In genomic region chr15:91548586-91549268, GRCm38 (mm10) we compare ENCODE assay signal across 29 mouse cellular contexts. TPM values are rescaled to one million over a fixed set of nuclear protein-coding genes. Genes with fewer than 3 reads are reported as not detected.
DNase-seq lines count a peak whose midpoint lies in the region; ATAC-seq and TF ChIP-seq lines count a peak whose summit lies in the region.
"Had no signal": no experiment of that assay in that cellular context is flagged by ENCODE, and none has a peak within 500 bp of the region (broad histone marks: within the 10 kb centered on the region; RNA-seq: fewer than 3 reads in every experiment).

No protein-coding gene starts in this region.

- H3K27ac ChIP-seq in midbrain, embryonic 14.5 days (replicated peaks; ENCODE audit: low read depth, low read length): no peak overlapping the region
- no peak overlapping the region for H3K27ac ChIP-seq in midbrain, embryonic 13.5 days
- no peak overlapping the region for H3K27ac ChIP-seq in embryonic facial prominence, embryonic 14.5 days (replicated peaks; ENCODE audit: low read depth, low read length)
- H3K27ac ChIP-seq in intestine, postnatal 0 days (ENCODE audit: low read depth, low read length): no peak overlapping the region
- H3K27ac ChIP-seq: embryonic facial prominence, embryonic 12.5 days; forebrain, embryonic 10.5 days; forebrain, embryonic 15.5 days; heart, adult 2 months; hindbrain, embryonic 10.5 days; hindbrain, embryonic 15.5 days; liver, embryonic 14.5 days; midbrain, embryonic 10.5 days; neural tube, embryonic 12.5 days had no signal

- 73% methylated on average over 12 of the region's 12 CpGs for WGBS in midbrain, embryonic 14.5 days
- 74% methylated on average over 12 of the region's 12 CpGs for WGBS in midbrain, embryonic 13.5 days
- 52% methylated on average over 12 of the region's 12 CpGs for WGBS in embryonic facial prominence, embryonic 14.5 days
- WGBS in intestine, postnatal 0 days: 46% methylated on average over 12 of the region's 12 CpGs

- no peak for DNase-seq in frontal cortex, postnatal 10 days (ENCODE audit: low spot score in 2 of 2)
- peak; percentile 25 for DNase-seq in midbrain, embryonic 14.5 days
- DNase-seq in embryonic facial prominence, embryonic 14.5 days (ENCODE audit: low spot score): peak; percentile 33
- no peak for DNase-seq in adrenal gland, postnatal 25 days
- DNase-seq in gastrocnemius, postnatal 25 days: no peak
- DNase-seq: cerebellum, adult 18-20 months; cerebellum, postnatal 25 days; gastrocnemius, postnatal 36 days; heart, adult 2 months; kidney, adult 9 months; kidney, postnatal 10 days; layer of hippocampus, postnatal 36 days; left cerebral cortex, postnatal 4 days; lung, embryonic 14.5 days had no signal

- H3K27me3 ChIP-seq in midbrain, embryonic 14.5 days (ENCODE audit: control insufficient read depth, insufficient read depth, low read length): no peaks in the 10 kb centered on the region
- H3K27me3 ChIP-seq in midbrain, embryonic 13.5 days: no peaks in the 10 kb centered on the region
- H3K27me3 ChIP-seq in embryonic facial prominence, embryonic 14.5 days (replicated peaks; ENCODE audit: control insufficient read depth, insufficient read depth, low read length): no peaks in the 10 kb centered on the region
- no peaks in the 10 kb centered on the region for H3K27me3 ChIP-seq in intestine, postnatal 0 days (replicated peaks; ENCODE audit: control insufficient read depth, insufficient read depth, low read length)
- H3K27me3 ChIP-seq: embryonic facial prominence, embryonic 12.5 days; forebrain, embryonic 15.5 days; heart, embryonic 12.5 days; hindbrain, embryonic 15.5 days; neural tube, embryonic 12.5 days had no signal

- H3K4me2 ChIP-seq in midbrain, embryonic 14.5 days (ENCODE audit: low read length): no peak overlapping the region
- H3K4me2 ChIP-seq in midbrain, embryonic 13.5 days (replicated peaks): no peak overlapping the region
- H3K4me2 ChIP-seq in embryonic facial prominence, embryonic 14.5 days (ENCODE audit: low read depth, low read length): no peak overlapping the region
- peak overlapping the region; percentile 30 for H3K4me2 ChIP-seq in intestine, postnatal 0 days (replicated peaks; ENCODE audit: low read depth)
- H3K4me2 ChIP-seq: embryonic facial prominence, embryonic 12.5 days; forebrain, embryonic 15.5 days; heart, embryonic 12.5 days; hindbrain, embryonic 15.5 days; lung, embryonic 14.5 days; neural tube, embryonic 12.5 days had no signal

- no peak for TF ChIP-seq CTCF in intestine, postnatal 0 days (IDR thresholded peaks at IDR 0.05; ENCODE audit: low read depth)

- no peaks in the 10 kb centered on the region for H3K36me3 ChIP-seq in midbrain, embryonic 14.5 days (ENCODE audit: control insufficient read depth, insufficient read depth, low read length)
- no peaks in the 10 kb centered on the region for H3K36me3 ChIP-seq in midbrain, embryonic 13.5 days
- no peaks in the 10 kb centered on the region for H3K36me3 ChIP-seq in embryonic facial prominence, embryonic 14.5 days (ENCODE audit: control insufficient read depth, insufficient read depth, low read length)
- H3K36me3 ChIP-seq in intestine, postnatal 0 days (ENCODE audit: control insufficient read depth, insufficient read depth): no peaks in the 10 kb centered on the region
- H3K36me3 ChIP-seq: embryonic facial prominence, embryonic 12.5 days; forebrain, embryonic 10.5 days; forebrain, embryonic 15.5 days; heart, embryonic 12.5 days; hindbrain, embryonic 10.5 days; hindbrain, embryonic 15.5 days; midbrain, embryonic 10.5 days; neural tube, embryonic 12.5 days had no signal

- H3K9ac ChIP-seq in midbrain, embryonic 14.5 days (replicated peaks; ENCODE audit: low read length): no peak overlapping the region
- no peak overlapping the region for H3K9ac ChIP-seq in midbrain, embryonic 13.5 days (replicated peaks)
- no peak overlapping the region for H3K9ac ChIP-seq in embryonic facial prominence, embryonic 14.5 days (ENCODE audit: low read depth, low read length)
- no peak overlapping the region for H3K9ac ChIP-seq in intestine, postnatal 0 days (ENCODE audit: low read depth, low read length)
- H3K9ac ChIP-seq: embryonic facial prominence, embryonic 12.5 days; forebrain, embryonic 15.5 days; heart, embryonic 12.5 days; hindbrain, embryonic 15.5 days; liver, embryonic 14.5 days; lung, embryonic 14.5 days; neural tube, embryonic 12.5 days had no signal

- no peaks in the 10 kb centered on the region for H3K9me3 ChIP-seq in midbrain, embryonic 14.5 days (ENCODE audit: control insufficient read depth, low read length)
- no peaks in the 10 kb centered on the region for H3K9me3 ChIP-seq in midbrain, embryonic 13.5 days
- H3K9me3 ChIP-seq in embryonic facial prominence, embryonic 14.5 days (ENCODE audit: control insufficient read depth, low read length): no peaks in the 10 kb centered on the region
- no peaks in the 10 kb centered on the region for H3K9me3 ChIP-seq in intestine, postnatal 0 days (ENCODE audit: control insufficient read depth)
- H3K9me3 ChIP-seq: embryonic facial prominence, embryonic 12.5 days; forebrain, embryonic 15.5 days; hindbrain, embryonic 10.5 days; hindbrain, embryonic 15.5 days; midbrain, embryonic 10.5 days; neural tube, embryonic 12.5 days had no signal

- H3K4me1 ChIP-seq in midbrain, embryonic 14.5 days (ENCODE audit: control insufficient read depth, insufficient read depth, low read length): no peaks in the 10 kb centered on the region
- H3K4me1 ChIP-seq in midbrain, embryonic 13.5 days (replicated peaks): no peaks in the 10 kb centered on the region
- no peaks in the 10 kb centered on the region for H3K4me1 ChIP-seq in embryonic facial prominence, embryonic 14.5 days (ENCODE audit: control insufficient read depth, insufficient read depth, low read length)
- no peaks in the 10 kb centered on the region for H3K4me1 ChIP-seq in intestine, postnatal 0 days (replicated peaks; ENCODE audit: control insufficient read depth, insufficient read depth, low read length)
- H3K4me1 ChIP-seq: forebrain, embryonic 10.5 days; forebrain, embryonic 15.5 days; heart, embryonic 12.5 days; hindbrain, embryonic 15.5 days; midbrain, embryonic 10.5 days; neural tube, embryonic 12.5 days had no signal

- 0 out of 2 replicates have a peak, but pooled peaks have one; percentile 51 for ATAC-seq in frontal cortex, adult (ENCODE audit: low TSS enrichment)
- no peak for ATAC-seq in midbrain, embryonic 14.5 days (ENCODE audit: low FRiP score, low TSS enrichment)
- no peak for ATAC-seq in midbrain, embryonic 13.5 days
- no peak for ATAC-seq in embryonic facial prominence, embryonic 14.5 days (ENCODE audit: low read depth)
- peak; percentile 45; the same call in 1 of the 2 replicates for ATAC-seq in intestine, postnatal 0 days
- ATAC-seq: forebrain, embryonic 15.5 days; inflammation-experienced regulatory T-cells, adult 6 months had no signal

- H3K4me3 ChIP-seq in midbrain, embryonic 14.5 days (replicated peaks; ENCODE audit: low read depth, low read length): no peak overlapping the region
- no peak overlapping the region for H3K4me3 ChIP-seq in midbrain, embryonic 13.5 days (replicated peaks)
- H3K4me3 ChIP-seq in embryonic facial prominence, embryonic 14.5 days (ENCODE audit: low read depth, low read length): no peak overlapping the region
- no peak overlapping the region for H3K4me3 ChIP-seq in intestine, postnatal 0 days (ENCODE audit: low read depth, low read length)
- H3K4me3 ChIP-seq: embryonic facial prominence, embryonic 12.5 days; forebrain, embryonic 10.5 days; forebrain, embryonic 15.5 days; heart, adult 2 months; heart, embryonic 12.5 days; hindbrain, embryonic 10.5 days; hindbrain, embryonic 15.5 days; midbrain, embryonic 10.5 days; myocyte; neural tube, embryonic 12.5 days had no signal

RNA-seq across cellular contexts. Expression of gene Slc2a13, which starts 24.3 kb away (rescaled TPM):
- polyA plus RNA-seq in midbrain, embryonic 14.5 days (2014; fragmentation: Nextera tagmentation; extraction: Ambion mirVana): 4.1 and 4.3 TPM in 2 replicates
- polyA plus RNA-seq in midbrain, embryonic 13.5 days (2015; fragmentation: Nextera tagmentation; extraction: Ambion mirVana): 1.4 and 2.0 TPM in 2 replicates
- 3.9 and 4.1 TPM in 2 replicates for polyA plus RNA-seq in embryonic facial prominence, embryonic 14.5 days (2014; fragmentation: Nextera tagmentation; extraction: Ambion mirVana)
- 0.61 and 0.76 TPM in 2 replicates for polyA plus RNA-seq in intestine, postnatal 0 days (2015; fragmentation: Nextera tagmentation; extraction: Ambion mirVana)
- 3.0 and 3.9 TPM in 2 replicates for total RNA-seq in adrenal gland, postnatal 25 days (2021)
- 1 to 10 TPM; 1.2 to 1.6 TPM for total RNA-seq in gastrocnemius, postnatal 25 days (2021)
- total RNA-seq: MEL had no signal
- polyA plus RNA-seq: inflammation-experienced regulatory T-cells, adult 6 months had no signal

Comparison
In these comparisons a context has a peak if more than half of its experiments do, and no peak if none do; other contexts are left out.
1. ATAC-seq: peak in frontal cortex, adult (single experiment) and intestine, postnatal 0 days (single experiment); none in midbrain, embryonic 14.5 days (single experiment), midbrain, embryonic 13.5 days (single experiment) and embryonic facial prominence, embryonic 14.5 days (single experiment).
2. DNase-seq: peak in midbrain, embryonic 14.5 days (single experiment) and embryonic facial prominence, embryonic 14.5 days (single experiment); none in frontal cortex, postnatal 10 days (0 of 2), adrenal gland, postnatal 25 days (single experiment) and gastrocnemius, postnatal 25 days (single experiment).